Mouse (Mus musculus) cerebellum, postnatal 14 days (tissue): ENCODE measurements at regions not wholly inside any gene's neighbourhood (a gene's known extent, or its start where the extent isn't known, plus 50 kb on each side); places are given as distances from the start of the nearest gene placed in this dataset.

ENCODE experiments used
- DNase-seq, 2 experiments: peaks; one replicate each; pipeline ENCODE4 v3.0.0; 2021; ENCODE audit warnings: mixed read lengths in 2 of 2

DNA sequence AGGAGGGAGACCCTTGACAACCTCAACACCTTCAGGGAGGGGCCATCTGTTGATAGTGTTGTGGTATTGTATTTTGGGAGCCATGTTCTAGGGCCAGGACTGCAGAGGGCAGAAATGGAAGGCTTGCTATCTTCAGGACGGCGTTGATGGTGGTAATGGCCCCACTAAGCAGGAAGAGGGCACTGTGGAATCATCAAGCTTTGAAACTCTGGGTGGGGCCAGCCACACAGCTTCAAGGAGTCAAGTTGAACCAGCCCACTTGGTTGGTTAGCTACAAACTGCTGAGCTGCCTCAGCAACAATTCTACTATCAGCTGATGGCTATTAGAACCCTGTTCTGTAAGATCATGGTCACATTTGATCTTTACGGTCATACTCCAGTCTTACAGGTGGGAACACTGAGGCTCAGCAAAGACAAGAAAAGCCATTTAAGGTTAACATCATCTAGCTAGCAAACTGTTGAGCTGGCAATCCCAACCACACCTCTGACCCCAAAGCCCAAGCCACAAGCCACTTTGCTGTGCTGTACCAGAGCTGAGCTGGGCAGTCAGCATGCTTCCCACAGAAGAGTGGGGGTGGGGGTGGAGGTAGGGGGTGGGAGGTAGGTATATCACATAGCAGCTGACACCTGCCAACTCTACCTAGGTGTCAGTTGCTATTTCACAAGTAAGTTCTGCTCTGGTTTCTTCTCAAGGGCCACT lies 203.9 kb downstream of the Uaca start:
- DNase-seq = peak; percentile 41 to 59

DNA sequence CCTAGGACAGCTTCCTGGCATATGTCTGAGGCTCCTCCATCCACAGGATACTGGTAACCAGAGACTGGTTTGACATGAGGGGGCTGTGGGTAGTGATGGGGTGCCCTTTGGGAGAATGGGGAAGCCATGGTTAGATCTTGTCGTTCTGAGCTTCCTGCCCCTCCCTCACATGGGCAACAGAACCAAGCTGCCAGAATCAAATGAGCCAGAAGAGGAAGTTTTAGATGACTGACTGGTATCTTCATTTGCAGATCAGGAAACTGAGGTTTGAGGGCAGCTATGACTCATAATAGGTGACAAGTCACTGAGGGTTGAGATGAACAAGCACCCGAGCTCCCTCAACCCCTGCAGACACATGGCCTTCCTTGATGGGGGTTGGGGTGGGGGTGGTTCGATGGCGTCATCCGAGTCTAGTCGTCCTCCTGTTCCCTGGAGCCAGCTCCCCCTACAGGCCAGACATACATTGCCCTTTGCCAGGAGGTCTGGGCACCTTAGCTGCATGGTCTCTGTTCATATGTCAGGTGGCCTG lies 204.7 kb downstream of the Uaca start:
- DNase-seq = peak; percentile 19 to 25

DNA sequence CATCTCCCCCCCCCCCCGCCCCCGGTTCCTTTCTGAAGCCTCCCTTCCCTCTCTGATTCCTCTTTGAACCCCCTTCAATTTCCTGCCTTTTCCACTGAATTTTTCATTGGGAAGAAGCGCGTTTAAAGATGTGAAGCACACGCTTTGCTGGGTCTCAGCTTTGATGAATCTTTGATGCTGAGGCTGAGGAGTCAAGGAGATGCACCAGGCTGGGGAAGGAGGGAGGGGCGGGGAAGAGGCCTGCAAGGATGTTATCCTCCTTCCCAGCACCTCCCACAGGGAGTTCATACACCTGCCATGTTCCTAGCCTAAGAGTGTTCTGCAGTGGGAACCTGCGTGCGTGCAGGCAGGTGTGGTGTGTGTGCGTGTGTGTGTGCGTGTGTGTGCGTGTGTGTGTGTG lies 205.9 kb downstream of the Uaca start:
- no peak for DNase-seq

DNA sequence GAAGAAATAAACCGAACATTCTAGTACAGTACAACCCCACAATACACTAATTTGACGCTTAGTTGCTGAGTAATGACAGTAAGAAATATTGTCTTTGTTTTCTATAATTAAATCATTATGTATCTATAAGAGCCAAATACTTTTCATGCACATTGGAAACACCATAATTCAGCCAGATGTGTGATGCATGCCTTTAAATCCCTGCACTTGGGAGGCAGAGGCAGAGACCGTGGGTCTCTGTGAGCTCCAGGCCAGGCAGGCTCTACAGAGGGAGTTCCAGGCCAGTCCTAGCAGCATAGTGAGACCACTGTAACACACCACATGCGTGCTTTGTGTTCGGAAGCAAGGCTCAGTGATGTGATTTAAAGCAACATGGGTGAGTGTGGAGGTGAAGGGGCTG lies 208.2 kb downstream of the Uaca start:
- no peak for DNase-seq

DNA sequence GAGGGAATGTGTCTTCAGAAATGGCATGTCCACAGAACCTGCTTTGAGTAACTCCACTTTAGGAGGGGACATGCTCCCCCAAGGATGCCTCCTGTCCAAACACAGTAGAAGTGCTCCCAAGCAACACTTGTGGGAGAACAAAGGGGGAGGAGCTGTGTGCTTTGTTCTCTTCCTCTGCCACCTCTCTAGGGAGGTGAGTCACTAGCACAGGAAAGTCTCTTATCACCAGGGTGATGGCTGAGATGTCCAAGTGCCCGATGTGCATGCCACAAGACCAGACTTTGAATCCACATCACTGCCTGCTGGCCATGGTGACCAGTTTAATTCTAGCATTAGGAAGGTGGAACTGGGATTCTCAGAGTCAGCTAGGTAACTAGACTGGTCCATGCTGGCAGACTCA lies 214.1 kb downstream of the Uaca start:
- no peak for DNase-seq

DNA sequence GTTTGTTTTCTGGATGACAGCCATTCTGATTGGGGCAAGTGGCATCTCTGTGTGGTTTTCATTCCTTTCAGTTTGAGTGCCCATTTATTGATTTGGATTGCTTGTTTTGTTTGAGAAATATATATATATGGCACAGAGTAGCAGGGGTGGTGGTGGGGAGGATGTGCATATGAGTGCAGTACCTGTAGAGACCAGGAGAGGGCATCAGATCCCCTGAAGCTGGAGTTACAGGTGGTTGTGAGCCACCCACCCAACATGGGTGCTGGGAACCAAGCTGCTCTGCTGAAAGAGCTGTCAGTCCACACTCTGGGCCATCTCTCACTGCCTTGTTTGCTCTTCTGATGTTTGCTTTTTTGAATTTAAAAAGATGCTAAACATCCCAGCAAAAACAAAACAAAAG lies 216.7 kb downstream of the Uaca start:
- no peak for DNase-seq

DNA sequence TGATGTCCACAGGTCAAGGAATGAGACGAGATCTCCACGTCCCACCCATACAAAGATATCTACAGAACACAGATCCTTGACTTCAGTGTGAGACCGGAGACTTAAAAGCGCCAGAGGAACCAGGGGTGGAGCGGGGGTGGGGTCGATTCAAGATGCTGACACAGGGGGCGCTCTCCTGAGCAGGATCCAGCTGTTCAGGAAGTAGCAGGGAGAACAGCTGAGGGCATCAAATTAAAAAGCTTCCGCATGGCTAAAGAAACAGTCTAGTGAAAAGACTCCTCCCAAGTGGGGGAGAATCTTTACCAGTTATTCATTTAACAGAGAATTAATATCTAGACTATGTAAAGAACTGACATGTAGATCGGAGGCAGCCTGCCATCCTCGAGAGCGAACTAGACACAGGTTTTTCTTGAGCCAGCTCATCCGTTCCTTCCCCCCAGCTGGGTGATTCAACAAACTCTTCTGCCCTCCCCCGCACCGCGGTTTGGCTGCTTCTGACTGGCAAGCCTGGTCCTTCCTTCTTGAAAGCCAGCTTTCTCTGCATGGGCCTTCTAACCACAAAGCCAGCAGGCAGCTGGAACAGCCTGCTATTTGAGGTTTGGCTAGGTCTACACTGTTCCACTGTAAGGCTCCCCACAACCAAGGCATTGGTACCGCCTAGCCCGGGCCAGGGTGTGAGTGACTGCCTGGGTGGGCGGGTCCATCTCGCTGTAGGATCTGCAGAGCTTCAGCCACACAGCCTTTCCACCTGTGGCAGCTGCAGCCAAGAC lies 218.6 kb downstream of the Uaca start:
- DNase-seq = peak; percentile 47 to 48

DNA sequence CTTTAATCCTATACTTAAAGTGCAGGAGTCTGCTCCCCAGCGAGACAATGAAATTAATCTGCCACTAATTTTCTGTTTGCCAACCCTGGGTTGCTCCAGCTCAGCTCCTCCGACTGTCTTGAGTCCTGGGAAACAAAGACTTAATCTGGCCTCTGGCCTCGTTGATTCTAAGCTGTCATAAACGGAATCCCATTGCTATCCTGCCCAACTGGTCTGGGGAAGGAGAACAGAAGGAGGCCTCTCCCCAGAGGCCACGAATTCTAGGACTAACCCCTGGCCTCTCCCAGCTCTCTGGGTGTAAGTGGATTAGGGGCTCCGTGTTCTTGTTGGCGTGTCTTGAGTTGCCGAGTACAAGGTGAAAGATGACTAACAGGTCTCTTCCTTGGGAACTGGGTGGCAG lies 219.8 kb downstream of the Uaca start:
- no peak for DNase-seq

DNA sequence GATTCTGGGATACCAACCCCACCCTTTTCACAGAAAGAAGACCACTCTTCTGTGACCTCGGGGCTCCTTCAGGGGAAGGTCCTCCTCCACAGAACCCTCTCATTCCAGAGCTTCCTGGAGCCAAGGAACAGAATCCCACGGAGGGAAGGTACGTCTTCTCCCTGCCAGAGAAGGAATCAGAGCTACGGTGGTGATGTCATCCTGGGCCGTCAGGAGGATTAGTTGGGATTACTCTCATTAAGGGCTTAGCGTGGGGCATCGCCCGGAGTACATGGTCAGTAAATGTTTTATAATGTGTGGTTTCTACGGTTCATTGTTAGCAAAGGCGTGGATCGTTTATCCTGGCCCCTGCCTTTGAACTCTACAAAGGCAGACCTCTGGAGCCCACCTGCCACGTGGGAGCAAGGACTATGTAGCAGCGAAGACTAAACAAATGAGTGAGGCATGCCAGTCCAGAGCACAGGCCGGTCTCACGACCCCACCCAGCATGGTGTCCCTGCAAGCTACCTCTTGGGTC lies 221.1 kb downstream of the Uaca start:
- DNase-seq = no peak

DNA sequence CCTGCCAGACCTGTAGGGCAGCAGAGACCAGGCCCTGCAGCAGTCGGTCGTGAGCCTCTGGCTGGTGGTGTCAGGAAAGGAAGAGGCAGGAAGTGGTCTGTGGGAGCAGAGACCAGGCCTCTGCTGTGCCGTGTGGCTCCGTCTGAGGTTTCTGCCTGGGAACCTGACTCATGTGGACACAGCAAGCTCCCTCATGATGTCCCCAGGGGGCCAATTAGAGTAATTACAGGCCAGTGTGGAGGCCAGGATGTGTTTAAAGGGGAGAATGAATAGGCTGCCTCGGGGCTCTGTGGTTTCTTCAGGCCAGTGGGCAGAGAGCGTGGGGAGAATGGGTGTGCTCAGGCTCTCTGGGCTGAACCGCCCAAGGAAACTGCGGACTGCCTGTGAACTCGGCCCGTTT lies 222.3 kb downstream of the Uaca start:
- no peak for DNase-seq

DNA sequence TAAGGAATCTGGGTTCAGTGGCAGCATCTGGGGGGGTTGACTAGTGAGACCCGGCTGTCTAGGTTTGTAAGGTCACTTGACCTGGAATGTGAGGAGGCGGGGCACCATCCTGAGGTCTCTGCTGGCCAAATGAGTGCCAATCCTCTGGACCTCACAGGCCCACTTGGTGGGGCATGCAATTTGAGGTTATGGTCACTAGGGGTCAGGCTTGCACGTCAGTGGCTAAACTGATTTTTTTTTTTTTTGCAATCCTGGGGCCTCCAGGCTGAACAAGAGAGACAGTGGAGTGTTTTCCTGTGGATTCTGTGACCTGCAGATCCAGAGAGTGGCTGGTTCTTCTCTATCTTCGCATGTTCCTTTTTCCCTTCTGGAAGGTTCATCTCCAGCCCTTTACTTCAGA lies 225.6 kb downstream of the Uaca start:
- peak; percentile 34 to 37 for DNase-seq

DNA sequence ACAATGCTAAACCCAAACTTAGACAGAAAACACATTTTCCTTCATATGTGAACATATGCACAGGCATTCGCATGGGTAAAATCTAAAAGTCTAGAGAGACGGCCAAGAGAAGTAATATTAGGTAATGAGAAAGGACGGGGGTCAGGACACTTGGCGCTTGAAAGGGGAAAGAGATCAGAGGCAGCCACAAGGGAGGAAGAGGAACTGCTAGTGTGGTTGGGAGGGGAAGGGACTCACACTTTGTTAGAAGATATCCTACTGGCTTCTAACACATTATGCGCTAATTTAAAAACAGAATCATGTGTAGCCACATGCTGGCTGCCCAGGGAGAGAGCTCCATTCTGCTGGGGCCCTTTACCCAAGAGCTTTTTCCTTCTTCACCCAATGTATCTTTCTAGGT lies 227.5 kb downstream of the Uaca start:
- DNase-seq = no peak

DNA sequence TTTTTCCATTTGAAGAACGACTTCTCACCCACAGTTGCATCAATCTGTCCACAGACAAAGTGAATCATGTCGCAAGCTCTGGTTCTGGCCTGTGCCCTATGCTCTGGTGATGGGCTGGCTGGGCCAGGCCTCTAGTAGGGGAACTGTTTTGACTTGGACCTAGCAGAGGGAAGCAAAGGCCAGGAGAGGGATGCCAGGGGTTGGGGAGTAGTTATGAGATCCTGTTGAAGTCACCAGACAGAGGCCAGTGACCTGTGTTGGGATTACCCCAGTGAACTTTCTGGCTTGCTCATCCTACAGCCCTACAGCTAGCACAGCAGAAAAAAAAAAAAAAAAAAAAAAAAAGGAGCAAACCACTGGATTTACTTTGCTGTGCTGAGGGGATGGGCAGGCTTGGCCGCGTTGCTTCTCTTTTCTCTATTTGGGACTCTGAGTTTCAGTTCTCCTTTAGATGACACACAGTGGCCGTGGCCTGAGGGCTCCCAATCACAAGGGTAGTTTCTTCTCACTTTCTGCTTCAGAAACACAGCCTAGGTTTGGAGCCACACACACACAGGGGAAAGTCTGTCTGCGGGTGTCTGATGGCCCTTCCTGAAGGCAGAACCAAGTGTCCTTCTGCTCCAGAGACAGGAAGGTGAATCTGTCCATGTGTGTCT lies 228.2 kb downstream of the Uaca start:
- no peak for DNase-seq

DNA sequence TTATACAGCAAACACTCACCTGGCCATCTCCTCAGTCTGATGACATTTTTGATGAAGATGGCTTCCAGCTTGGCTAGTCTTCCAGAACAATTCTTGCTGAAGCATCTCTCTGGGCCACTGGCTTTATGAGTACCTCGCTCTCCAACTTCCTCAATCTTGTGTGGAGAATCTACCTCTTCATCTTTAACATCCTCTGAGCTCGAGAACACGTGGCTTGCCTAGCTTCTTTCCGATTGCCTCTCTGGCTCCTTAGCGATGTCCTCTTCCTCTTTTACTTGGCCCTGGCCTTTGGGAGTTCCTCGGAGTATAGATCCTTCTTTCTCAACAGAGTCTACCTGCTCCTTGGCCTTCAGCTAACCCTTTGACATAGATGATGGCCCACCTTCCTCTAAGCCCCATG lies 231.0 kb downstream of the Uaca start:
- no peak for DNase-seq

DNA sequence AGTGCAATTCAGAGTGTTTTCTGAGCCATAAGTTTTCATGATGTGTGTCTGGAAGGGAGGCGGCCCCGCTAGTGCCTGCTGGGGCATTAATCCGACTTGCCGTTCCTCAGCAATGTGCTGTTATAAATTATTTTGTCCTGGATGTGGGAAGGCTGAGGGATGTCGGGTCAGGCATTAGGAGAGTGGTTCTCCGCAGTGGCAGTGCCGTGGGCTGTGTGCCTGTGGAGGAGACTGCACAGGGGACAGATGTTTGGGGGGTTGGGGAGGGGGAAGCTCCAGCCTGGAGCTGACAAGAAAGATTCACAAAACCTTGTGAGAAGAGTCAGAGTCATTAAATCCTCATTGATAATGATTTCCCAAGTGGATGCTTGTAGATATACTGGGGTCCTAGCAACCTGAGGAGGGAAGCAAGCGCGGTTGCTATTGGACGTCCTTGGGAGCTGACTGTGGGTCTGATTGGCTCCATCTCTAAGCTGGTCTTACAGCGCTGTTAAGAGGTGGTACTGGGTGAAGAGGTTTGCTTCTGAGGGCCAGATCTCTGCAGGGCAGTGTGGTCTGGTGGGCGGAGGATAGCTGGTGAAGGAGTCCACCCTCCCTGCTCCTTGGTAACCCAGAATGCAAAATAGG lies 234.5 kb downstream of the Uaca start:
- DNase-seq = no peak

DNA sequence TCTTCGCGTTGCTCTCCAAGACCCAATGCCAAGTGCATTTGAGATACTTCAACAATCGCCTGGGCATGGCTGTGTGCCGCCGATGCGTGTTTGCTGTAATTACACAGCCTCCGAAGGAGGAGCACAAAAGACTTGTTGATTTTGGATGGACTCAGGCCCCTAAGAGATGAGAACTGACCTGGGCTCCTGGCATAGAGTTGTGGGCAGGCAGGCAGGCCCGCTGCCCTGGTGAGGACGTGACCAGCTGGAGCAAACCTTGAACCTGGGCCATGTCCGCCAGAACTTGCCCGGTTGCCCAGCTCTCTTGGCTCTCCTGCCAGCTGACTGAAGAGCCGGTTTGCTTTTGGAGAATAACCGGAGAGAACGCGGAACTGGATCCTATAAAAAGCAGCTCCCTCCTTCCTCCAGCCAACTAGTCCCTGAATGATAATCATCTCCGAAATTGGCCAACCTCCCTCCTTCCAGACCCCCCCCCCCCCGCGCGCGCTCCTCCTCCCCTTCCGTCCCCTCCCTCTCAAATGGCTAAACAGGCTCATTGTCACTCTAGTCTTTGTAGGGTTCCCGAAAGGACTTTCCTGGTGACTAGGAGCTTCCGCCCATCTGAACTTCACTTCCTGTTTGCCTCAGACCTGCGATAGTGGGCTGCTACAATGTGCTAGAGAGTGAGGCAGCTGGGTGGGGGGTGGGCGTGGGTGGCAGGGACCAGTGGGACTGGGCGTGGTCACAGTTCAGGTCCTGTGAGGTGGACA lies 237.5 kb downstream of the Uaca start:
- peak; percentile 86 to 94 for DNase-seq

DNA sequence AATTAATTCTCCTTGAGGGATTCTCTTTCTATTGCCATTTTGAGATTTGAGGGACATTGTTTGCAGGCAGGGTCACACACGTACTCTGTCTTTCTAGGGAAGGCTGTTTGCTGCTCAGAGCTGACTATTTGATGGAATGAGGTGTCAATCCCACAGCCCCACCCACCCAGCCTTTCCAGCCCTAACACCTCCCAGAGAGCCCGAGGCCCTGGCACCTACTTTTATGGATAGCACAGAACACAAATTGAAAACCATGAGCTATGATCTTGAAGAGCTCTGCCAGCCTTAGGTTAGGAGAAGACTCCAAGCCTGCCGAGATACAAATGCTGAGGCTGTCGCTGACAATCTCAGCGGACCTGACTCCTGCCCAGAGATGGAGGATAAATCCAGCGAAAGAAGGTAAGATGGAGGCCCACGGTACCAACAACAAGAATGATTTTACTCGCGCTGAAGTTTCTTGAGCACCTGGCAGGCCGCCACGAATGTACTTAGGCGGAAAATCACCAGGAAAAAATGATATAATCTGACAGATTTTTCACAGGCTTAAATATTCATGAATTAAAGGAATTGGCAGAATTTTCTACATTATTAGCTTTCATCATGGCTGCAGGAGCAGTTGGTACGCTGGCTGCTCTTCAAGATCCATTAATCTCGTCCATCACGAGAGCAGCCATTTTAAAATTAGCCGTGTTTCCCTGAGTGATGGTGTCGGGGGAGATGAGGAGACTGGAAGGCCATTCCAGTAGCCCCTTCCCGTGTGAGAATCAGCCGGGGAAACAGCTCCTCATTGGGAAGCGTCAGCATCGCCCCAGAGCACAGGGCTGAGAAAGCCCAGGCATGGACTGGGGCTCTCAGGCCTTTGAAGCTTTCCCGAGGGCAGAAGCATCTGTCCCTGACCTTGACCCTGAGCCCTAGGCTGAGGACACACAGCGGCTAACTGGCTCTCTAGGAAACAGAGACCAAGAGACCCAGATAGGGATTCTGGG lies 238.4 kb downstream of the Uaca start:
- peak; percentile 47 to 49 for DNase-seq

DNA sequence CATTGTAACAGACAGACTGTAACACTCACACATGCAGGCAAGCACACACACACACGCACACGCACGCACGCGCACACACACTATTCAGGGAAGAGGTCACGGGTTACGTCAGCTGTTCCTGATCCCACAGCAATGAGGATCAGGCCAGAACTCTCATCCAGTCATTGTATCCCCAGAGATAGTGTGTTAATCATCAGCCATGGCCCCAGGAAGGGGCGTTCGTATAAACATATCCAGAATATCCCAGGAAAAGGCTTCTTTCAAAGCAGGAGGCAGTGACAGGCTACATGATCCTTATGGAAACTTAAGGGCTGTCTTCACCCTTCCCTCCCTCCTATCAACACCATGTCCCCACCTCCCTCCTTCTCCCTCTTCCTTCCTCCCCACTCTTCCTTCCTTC lies 239.3 kb downstream of the Uaca start:
- DNase-seq = no peak

DNA sequence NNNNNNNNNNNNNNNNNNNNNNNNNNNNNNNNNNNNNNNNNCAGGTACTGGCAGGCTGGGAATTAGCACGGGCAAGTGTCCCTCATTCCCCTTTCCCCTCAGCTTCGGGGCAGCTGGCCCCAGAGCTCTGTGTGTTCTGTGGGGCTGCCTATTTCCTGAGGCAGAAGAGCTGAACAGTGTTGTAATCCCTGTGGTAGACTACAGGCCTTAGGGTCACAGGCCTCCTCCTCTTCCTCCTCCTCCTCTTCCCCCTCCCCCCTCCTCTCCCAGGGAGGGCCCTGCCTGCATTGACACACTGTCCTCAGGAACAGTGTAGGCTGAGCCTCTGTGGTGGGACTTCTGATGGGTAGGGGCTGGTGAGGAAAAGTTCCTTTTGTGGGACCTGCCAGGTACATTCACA lies 247.7 kb downstream of the Uaca start:
- no peak for DNase-seq

DNA sequence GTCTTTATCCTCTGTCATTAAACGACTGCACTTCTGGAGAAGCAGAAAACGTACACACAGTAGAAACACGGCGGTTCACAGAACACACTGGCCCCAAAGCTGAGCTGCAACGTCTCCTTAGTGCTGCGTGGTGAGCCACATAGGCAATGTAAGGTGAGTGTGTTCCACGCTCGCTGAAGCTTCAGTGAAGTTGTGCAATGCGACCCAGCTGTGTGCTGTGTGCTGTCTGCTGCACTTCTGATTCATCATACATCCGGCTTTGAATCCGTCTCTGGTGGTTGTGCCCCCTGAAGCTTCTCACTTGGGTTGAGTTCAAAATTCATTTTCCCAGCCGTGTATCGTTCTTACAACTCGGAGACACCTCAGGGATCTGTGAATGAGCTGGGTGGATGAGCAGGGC lies 250.6 kb downstream of the Uaca start:
- no peak for DNase-seq

DNA sequence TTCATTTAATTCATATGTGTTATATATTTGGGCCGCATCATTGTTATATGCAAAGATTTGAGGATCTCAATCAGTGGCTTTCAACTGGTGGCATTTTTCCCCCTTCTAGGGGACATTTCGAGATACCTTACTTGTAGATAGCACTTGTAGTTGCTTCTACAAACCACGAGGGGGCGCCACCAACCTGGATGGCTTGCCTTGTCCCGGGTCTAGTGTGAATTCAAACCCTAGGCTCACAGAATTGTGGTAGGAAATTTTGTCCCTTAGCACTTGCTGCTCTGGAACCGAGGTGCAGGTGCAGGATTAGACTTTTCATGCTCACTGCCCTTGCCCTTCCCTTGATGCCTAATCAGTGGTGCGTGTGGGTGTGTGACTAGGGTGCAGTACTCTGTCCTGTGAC lies 252.2 kb downstream of the Uaca start:
- DNase-seq = peak; percentile 90 to 94
